Mouse (Mus musculus) gastrocnemius, postnatal 4 days (tissue): ENCODE results near the gene Vdr. TPM values are rescaled to one million over a fixed set of nuclear protein-coding genes. Genes with fewer than 3 reads are reported as not detected.

Source experiments
- DNase-seq, 2 experiments: peaks; one replicate each; pipeline ENCODE4 v3.0.0; 2021 to 2022; ENCODE audit warnings: low spot score in 2 of 2, mixed read lengths in 2 of 2
- long read RNA-seq, 2 experiments: library from polyadenylated mRNA; stranded (forward); transcript quantifications; one replicate each; pipeline ENCODE4 v2.0.0; 2021
- total RNA-seq, 2 experiments: library from RNA; stranded (reverse); gene quantifications; 2 replicates each; pipeline ENCODE4 v1.2.3; 2021

Vdr gene
- under 1 TPM; 0.15 to 0.47 TPM for total RNA-seq
- long read RNA-seq, experiment 1 = 0 reads
- long read RNA-seq, experiment 2 = 0 reads

DNA sequence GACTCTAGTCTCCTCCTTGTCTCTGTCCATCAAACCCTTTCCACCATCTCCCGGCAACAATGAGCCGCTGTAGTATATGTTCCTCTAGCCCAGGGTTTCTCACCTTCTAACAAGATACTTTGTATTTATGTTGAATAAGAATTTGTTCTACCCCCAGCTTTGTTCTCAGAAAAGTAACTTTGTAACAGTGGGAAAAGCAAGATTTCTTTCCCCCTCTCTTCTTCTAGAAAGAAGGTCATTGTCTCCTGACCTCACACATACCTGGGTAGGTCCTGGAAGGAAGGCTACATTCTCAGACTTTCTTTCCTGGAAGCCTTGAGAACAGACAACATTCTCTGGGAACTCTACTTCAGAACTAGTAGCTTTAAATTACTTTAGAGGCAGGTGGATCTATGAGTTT lies at the start of gene Vdr:
Vdr (minus strand) TSS at position 101 of the 400 bp plus-strand sequence.
- no peak for DNase-seq

DNA sequence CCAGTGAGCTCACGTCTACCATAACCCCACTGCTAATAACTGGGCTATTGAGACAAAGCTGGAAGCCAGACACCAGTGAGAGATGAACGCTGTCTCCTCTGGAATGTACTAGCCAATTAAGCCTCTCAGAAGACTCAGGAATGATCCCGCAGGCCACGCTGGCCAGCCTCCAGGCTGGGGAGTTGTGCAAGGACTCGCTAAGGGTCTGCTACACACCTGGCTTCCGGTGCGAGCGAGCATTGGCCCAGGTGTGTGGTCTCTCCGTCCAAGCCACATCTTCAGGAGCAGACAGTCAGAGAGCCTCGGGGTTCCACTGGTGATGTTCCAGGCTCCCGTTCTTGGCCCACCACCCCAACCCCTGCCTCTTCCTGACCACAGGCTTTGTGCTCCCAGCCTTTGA lies 46.0 kb upstream of the Vdr start:
- no peak for DNase-seq

DNA sequence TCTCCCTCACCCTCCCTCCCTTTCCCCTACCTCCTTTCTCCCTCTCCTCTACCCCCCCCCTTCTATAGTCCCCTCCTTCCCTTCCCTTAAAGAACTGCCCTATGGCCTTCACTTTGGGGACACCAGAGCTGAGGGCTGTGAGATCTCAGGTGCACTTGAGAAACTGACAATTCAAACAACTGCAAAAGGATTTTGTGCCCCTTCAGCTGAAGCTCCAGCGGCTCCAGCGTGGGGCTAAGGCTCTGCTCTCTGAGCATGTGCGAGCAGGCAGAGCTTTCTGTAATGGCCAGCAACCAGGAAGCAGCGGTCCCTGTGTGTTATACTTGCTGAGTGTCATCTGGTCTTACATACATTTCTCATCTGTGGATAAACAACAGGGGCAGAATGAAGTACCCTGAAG lies 45.3 kb upstream of the Vdr start:
- DNase-seq = no peak

DNA sequence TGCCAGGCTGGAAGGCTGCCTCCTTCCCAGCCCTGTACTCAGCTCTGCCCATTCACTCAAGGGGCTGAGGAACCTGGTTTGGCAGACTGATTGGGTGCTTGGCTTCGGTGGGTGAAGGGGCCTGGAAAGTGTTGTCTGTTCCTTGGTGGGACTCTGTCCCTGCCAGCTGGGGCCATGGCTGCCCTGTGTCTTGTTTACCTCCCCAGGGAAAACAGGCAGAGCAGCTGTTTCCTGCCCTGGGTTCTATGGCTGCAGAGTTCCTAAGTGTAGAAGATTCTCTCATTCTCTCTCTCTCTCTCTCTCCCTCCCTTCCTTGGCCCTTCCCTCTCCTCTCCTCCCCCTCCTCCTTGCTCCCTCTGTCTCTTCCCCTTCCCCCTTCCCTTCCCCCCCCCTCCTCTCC lies 44.9 kb upstream of the Vdr start:
- no peak for DNase-seq

DNA sequence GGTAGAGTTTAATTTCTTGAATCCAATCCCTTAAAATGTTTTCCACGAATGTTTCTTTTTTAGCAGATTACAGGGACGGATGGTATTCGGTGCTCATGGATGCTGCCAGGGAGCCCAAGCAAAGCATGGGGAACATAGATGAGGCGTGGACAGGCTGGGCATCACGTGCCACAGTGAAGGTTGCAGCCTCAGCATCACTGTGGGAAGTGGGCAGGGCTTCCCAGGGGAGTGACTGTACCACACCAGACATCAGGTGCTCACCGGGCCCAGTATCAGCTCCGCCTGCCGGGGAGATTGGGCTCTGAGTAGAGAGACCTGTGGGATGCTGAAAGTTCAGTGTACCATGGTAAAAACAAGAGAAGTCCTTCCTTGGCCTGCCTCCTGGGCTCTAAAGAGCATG lies 44.2 kb upstream of the Vdr start:
- DNase-seq = no peak

DNA sequence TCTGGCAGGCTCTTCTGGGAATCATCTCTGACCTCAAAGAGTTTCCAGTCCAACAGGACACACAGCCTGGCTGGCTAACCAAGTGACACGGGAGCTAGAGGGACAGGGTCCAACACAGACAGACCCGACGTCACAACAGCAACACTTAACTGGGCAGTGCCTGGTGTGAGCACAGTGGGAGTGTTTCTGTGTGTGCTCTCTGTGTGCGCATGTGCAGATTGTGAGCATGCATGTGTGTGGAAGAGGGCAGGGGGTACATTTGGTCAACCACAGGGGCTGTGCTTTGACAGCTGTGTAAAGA lies 42.4 kb upstream of the Vdr start:
- DNase-seq = no peak

DNA sequence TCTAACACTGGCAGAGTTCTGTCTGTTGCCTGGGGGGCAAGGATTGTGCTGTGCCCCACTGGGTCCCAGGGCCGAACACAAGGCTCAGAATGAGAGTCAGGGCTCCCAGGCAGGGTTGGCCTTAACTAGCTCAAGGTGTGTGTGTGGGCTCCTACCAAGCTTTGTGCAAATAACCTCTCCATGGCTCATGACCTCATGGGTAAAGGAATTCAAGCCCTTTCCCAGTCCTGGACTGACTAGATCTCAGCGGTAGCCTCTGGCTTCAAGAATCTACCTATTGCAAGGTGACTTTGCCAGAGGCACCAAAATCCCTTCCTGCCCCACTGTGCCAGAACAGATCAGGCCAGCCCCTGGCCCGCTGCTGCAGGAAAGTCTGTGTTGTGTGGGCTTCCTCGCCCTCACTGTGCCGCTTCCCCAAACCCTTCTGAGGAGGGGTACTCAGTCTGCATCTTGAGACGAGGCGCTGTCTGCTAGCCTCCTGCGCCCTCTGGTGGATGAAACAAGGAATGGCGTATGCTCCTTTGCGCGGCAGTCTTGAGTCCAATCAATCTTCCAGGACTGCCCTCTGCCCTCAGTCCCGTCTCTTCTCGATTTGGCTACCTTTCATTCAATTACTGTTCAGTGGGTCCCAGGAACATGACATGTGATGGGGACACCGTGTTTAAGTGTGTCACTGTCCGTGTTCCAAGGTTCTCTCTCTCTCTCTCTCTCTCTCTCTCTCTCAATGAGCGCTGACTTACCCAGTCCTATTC lies 41.9 kb upstream of the Vdr start:
- peak in 1 of 2 experiments; percentile 54 for DNase-seq

DNA sequence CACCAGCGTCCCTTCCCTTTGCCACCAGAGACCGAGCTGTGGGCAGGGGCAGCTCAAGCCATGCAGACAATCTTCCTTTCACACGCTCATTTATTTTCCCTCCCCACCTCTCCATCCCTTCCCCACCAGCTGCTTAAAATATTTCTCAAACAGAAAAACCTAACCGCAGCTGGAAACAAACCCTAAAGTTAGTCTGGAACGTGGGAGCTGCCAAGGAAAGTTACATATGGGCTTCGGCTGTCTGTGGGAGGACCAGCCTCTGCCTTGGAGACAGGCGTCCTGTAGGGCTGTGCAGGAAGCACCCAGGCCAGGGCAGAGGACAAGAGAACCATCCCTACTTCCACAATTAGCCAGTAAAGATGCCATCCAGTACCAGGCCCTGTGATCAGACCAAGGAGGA lies 39.8 kb upstream of the Vdr start:
- no peak for DNase-seq

DNA sequence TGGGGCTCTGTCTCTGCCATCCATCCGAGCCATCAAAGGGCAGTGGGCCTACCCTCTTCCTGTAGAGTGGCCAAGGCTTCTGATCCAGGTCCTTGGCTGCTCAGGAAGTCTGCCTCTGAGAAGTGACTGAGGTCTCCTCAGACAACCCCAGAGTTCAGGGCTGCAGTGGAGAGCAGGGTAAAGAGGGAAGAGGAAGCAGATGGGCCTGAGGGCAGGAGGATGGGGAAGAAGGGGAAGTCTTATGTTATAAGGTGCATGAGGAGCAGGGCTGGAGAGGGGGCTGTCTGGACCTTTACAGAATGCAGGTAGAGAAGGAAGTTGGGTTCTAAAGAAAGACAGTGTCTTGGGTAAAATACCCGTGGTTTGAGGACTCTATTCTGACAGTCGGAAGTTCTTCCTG lies 39.3 kb upstream of the Vdr start:
- DNase-seq = no peak

DNA sequence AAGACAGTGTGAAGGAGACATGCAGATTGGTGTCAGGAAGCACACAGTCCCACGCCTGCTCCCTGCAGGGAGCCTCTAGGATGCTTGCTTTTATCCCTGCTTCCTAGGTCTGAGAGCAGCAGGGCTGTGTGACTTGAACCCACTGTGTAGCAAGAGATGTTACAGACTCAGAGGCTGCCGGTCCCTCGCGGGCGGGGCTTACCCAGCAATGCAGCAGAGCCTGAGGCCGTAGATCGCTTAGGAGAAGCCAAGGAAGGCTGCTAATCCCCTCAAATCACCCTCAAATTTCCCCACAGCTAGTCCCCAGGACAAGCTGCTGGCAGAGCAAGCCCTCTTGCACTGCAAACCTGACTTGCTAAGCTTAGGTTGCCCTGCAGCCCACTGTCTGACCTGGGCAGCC lies 38.3 kb upstream of the Vdr start:
- no peak for DNase-seq

DNA sequence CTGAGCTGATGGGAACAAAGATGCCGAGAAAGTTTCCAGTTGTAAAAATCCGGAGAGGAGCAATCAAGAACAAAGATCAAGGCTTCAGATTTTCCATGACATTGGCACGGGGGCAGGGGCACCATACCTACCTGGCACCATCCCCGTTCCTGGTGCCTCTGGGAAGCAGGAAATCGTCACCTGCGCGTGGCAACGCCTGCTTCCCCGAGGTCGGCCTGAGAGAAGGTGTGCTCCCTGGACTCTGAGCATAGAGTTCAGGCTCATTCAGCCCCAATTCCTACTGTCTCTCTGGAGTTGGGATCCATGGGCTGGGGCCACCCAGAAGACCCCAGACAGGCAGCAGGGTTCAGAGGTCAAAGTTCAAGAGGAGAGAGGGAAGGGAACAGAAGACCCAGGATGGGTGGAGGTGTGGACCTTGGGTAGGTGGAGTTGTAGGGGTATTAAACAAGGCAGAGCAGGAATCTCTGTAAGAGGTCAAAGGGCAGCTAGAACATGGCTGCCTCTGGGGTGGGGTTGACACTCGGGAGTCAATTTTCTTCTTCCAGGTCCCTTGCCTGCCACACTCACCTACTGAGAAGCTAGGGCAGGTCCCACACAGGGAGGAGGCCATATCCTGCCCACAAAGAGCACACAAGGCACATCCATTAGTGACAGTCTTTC lies 35.4 kb upstream of the Vdr start:
- DNase-seq = no peak

DNA sequence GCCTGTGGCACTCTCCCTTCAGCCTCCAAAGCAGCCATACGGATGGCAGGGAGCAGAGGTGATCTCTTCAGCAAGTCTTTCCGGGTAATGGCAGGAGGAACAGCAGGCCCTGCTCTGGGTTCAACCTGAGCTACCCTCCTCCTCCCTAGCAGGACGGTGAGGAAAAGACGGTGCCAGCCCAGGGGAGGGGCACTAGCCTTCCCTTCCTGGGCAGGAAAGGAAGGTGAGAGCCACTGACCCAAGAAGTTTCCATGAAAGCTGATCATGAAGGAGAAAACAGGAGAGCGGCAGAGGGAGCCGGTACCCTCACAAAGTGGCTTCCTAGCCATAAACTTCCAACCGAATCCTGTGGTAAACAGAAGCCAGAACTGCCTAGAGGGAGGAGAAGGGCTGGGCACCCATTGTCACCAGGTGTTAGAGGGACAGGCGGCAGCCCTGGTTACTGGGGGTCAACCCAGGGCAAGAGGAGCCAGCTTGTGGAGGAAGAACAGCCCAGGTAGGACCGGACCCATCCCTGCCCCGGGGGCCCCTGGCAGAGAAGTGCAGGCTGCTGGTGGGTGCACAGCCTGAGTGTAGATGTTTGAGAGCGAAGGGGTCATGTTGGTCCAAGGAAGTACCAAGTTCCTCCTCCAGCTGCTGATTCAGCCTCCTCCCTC lies 34.6 kb upstream of the Vdr start:
- no peak for DNase-seq

DNA sequence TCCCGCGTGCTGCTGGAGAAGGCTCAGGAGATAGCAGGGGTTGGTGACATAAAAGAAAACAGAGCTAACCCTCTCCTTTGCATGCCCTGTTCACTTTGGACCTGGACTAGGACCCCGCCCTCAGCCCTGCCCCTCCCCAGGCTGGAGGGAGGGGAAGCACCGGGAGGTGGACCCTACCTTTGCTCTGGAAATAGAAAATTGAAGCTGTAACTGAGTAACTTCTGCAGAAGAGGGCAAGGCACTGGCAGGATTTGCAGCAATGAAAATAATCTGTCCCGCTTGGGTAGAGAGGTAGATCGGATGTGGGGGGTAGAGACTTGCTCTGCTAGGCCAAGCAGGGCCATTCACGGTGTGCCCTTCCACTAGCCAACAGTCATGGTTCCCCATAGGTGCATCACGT lies 32.9 kb upstream of the Vdr start:
- DNase-seq = no peak

DNA sequence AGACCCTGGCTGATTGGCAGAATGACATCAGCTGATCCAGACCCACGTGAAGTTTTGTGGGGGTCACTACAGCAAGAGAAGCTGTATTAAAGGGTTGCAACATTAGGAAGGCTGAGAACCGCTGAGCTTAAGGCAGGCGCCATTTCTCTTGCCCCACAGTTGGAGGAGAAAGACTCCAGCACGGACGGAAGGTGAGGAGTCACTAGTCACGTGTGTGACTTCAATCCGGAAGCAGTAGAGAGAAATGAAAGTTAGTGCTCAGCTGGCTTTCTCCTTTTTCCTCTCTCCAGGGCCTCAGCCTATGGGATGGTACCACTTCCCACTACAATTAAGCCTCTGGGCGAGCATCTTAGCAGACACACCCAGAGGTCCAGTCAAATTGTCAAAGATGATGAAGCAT lies 32.1 kb upstream of the Vdr start:
- DNase-seq = no peak

DNA sequence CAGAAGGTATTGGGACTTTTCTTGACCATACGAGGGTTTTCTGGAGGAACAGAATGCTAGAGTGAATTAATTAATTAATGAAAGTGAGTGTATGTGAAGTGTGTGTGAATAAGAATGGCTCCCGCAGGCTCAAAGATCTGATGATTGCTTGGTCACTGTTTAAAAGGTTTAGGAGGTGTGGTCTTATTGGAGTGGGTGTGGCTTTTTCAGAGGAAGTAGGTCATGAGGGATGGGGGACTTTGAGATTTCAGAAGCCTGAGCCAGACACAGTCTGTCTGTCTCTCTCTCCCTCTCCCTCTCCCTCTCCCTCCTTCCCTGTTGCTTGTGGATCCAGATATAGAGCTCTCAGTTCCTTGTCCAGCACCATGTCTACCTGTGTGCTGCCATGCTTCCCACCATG lies 30.9 kb upstream of the Vdr start:
- no peak for DNase-seq

DNA sequence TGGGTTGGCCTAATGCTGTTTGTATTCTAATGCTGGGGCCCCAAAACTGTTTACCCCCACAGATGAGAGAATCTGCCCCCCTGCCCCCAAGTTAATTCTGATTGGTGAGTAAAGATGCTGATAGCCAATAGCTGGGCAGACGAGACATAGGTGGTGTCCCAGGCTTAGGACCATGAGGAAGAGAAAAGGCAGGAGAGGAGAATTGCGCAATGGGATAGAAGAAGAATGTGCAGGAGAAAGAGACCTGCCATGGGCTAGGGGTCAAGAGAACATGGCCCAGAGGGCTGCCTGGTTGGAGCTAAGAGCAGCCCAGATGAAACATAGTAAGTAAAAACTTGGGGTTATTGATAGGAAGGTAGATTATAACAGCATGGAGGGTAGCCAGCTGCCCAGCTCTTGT lies 29.7 kb upstream of the Vdr start:
- DNase-seq = no peak

DNA sequence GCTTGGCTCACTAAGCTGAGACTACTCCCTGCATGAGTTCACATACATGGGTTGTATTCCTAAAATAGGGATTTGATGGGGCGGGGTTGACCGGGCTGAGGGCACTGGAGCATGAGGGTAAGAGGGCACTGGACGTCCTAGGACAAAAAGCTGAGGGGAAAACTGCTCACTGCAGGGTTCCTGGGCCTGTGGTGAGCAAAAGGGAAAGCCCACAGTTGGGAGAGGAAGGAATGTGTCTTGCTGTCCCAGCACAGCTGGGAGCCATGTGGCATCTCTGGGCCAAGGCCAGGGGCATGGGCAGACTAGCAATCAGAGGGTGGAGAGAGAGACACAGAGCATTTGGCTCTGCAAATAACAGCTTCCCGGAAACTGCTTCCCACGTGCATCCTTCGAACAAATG lies 28.1 kb upstream of the Vdr start:
- peak in 1 of 2 experiments; percentile 37 for DNase-seq

DNA sequence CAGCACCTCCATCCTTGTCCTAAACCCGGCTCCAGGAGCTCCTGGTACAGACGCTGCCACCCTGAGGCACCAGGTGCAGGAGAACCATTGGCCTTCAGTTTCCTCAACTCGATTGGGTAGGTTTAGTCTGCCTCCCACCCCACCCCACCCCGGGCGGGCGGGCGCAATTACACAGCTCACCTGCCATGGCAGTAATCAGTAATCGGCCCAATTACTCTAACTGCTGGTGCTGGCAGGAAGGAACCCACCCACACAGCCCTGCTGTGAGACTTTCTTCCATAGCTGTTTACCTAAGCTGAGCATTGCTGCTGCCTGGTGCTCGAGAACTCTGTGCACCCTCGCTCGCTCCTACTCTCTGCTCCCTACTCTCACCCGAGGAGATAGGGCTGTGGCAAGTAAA lies 22.0 kb upstream of the Vdr start:
- no peak for DNase-seq

DNA sequence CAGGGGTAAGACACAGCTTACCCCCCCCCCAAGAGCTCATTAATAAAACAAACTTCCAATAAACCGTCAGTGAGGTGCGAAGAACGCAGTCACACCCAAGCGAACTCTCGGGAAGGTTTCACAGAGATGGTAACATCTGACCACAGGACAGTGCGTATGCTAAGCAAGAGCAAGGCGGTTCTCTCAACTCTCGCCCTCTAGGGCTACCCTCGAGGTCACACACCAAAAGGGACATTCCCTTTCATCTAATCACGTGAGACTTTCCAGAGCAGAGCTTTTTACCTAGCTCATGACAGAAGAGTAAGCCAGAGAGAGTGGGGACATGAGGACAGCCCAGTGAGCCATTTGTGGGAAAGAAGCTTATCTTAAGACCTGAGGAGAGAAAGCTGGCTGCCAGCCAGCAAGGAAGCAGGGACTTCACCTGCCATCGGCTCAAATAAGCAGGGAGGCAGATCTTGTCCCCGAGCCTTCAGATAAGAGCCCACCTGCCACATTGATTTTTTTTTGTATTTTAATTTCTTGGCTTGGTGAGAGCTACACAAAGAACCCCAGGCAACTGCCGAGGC lies 18.9 kb upstream of the Vdr start:
- no peak for DNase-seq

DNA sequence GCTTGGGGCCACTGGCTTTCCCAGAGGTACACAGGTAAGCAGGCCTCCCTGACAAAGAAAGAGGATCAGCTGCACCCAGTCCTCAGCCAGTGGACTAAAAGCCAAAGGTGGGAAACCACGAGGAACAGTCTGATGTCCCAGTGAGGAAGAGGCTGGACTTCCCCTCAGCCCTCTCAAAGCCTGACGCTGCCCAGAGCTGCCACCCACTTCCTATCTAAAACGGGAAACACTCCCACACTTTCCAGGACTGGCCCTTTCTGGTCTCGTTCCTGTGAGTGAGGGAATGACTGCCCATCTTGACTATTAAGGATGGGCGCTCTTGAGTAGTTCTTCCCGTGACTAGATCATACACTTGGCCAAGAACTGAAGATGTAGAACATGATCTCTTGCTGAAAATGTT lies 17.4 kb upstream of the Vdr start:
- no peak for DNase-seq

DNA sequence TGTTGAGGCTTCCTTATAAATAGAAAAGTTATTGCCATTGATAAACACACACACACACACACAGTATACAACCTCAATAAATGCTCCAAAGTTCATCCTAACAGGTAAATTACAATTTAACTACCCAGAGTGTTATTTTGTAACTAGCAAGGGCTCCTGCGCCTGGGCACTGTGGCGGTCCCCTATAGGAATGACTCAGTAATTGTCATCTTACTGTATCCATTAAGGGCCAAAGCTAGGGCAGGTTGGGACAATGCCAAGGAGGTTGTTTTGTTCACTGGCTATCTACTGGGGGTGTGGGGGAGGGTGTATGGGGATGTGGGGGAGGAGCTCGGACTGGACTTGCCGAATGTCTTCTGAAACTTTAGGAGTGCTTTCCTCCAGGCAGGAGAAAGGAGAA lies 16.6 kb upstream of the Vdr start:
- DNase-seq = no peak

DNA sequence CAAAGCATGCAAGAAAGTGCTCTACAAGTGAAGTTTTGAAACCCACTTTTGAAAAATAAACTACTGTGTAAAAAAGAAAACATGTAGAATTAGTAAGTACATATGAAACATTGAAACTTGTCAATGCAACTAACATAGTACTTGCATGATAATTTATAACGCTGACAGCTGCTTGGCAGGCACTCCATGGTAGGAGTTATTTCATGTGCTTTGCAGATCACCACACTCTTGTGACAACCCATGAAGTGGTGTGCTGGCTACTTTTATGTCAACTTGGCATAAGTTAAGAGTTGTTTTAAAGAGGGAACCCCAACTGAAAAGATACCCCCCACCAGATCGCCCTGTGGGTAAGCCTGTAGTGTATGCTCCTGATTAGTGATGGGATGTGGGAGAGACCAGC lies 12.0 kb upstream of the Vdr start:
- DNase-seq = no peak
